Mouse (Mus musculus) central nervous system, embryonic 14 days (tissue): ENCODE measurements around the gene Ppp3cb. TPM values are rescaled to one million over a fixed set of nuclear protein-coding genes. Genes with fewer than 3 reads are reported as not detected.

Experiments
- polyA plus RNA-seq: library from polyadenylated mRNA; depleted of rRNA; stranded (reverse); fragments of >200 nt; gene quantifications from 2 replicates; pipeline ENCODE4 v1.2.3, GENCODE M21; 2012; rRNA removed

Gene Ppp3cb
- polyA plus RNA-seq = 116 and 117 TPM in 2 replicates

DNA sequence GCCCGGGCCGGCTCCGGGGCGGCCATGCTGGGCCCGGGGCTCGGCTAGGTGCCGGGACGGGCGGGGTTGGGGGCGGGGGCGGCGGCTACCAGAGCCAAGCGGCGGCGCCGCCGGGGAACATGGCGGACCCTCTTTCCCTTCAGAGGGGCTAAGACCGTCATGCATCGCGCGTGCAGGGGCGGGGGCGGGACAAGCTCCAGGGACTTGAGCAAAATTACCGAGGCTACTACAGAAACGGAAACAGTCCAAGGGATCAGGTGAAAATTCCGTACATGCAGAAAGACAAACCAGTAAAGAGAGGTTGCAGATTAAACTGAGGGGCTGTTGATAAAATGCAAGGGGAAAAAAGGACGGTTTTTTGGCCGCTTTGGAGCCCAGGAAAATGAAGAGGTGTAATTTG lies at the start of gene Ppp3cb:
TSS of gene Ppp3cb (minus strand) at position 159 of the 400 bp plus-strand sequence.

GRCm38 (mm10) chr14:20496603-20497002 lies 49.8 kb downstream of the Ppp3cb start, which contains the start of gene Mss51:
Gene Mss51 (minus strand): TSS chr14:20496901.

GRCm38 (mm10) chr14:20479291-20480194 lies 66.8 kb downstream of the Ppp3cb start, which contains the start of gene Anxa7:
Gene Anxa7 (minus strand): TSS chr14:20480133.

GRCm38 (mm10) chr14:20451765-20452331 lies 94.5 kb downstream of the Ppp3cb start, which contains the start of gene Cfap70:
Gene Cfap70 (minus strand): TSS chr14:20452226.

Other genes with a start within 250 kb of the Ppp3cb start
- gene Ecd, start 198.5 kb downstream of the Ppp3cb start, polyA plus RNA-seq = 33.1 and 33.5 TPM in 2 replicates
- 61.3 and 65.0 TPM in 2 replicates for gene Fam149b, start 198.4 kb downstream of the Ppp3cb start, polyA plus RNA-seq
- 126 and 146 TPM in 2 replicates for gene Dnajc9, start 157.7 kb downstream of the Ppp3cb start, polyA plus RNA-seq
- gene Mrps16, start 152.9 kb downstream of the Ppp3cb start, polyA plus RNA-seq = 44.0 and 48.8 TPM in 2 replicates
- gene Cfap70, start 94.3 kb downstream of the Ppp3cb start, polyA plus RNA-seq = 0.69 and 1.2 TPM in 2 replicates
- 19.0 and 28.1 TPM in 2 replicates for gene Anxa7, start 66.4 kb downstream of the Ppp3cb start, polyA plus RNA-seq
- 2.2 and 2.3 TPM in 2 replicates for gene Mss51, start 49.7 kb downstream of the Ppp3cb start, polyA plus RNA-seq
- 23.8 and 24.3 TPM in 2 replicates for gene Usp54, start 94.5 kb upstream of the Ppp3cb start, polyA plus RNA-seq
- 0.07 and 1.5 TPM in 2 replicates for gene Myoz1, start 110.0 kb upstream of the Ppp3cb start, polyA plus RNA-seq
- 0.11 and 4.0 TPM in 2 replicates for gene Synpo2l, start 121.8 kb upstream of the Ppp3cb start, polyA plus RNA-seq
- 140 and 144 TPM in 2 replicates for gene Sec24c, start 127.7 kb upstream of the Ppp3cb start, polyA plus RNA-seq
- gene Fut11, start 148.4 kb upstream of the Ppp3cb start, polyA plus RNA-seq = 19.7 and 22.7 TPM in 2 replicates
- 145 and 169 TPM in 2 replicates for gene Chchd1, start 156.4 kb upstream of the Ppp3cb start, polyA plus RNA-seq
- gene Zswim8, start 161.0 kb upstream of the Ppp3cb start, polyA plus RNA-seq = 191 and 210 TPM in 2 replicates
- 30.9 and 40.8 TPM in 2 replicates for gene Ndst2, start 188.0 kb upstream of the Ppp3cb start, polyA plus RNA-seq
- gene Camk2g, start 247.5 kb upstream of the Ppp3cb start, polyA plus RNA-seq = 80.1 and 82.1 TPM in 2 replicates